Mouse (Mus musculus): ENCODE measurements around the gene Gm3435. TPM values are rescaled to one million over a fixed set of nuclear protein-coding genes. Genes with fewer than 3 reads are reported as not detected.

Gm3435 gene
- polyA plus RNA-seq, 1 experiment = 2.7 TPM

GRCm38 (mm10) chr17:15069124-15069523 lies 59.1 kb downstream of the Gm3435 start:
- TF ChIP-seq MAX (IDR thresholded peaks at IDR 0.05) (no peak), USF1 (IDR thresholded peaks at IDR 0.05; ENCODE audit: low read depth) (no peak), MYOG (IDR thresholded peaks at IDR 0.05; ENCODE audit: control insufficient read depth, extremely low read depth, insufficient read length) (no peak), CTCF (IDR thresholded peaks at IDR 0.05; ENCODE audit: control insufficient read depth, insufficient read depth, insufficient read length) (no peak), CEBPB (IDR thresholded peaks at IDR 0.05; ENCODE audit: low read depth) (no peak), MYOD1 (IDR thresholded peaks at IDR 0.05; ENCODE audit: control insufficient read depth, insufficient read length, low read depth) (no peak), FOSL1 (IDR thresholded peaks at IDR 0.05; ENCODE audit: insufficient read depth, low read length, poor library complexity, severe bottlenecking) (no peak)
- H3ac ChIP-seq (ENCODE audit: control insufficient read depth, insufficient read length, low read depth) = no peak overlapping the region
- no peaks in the 10 kb centered on the region for H3K36me3 ChIP-seq (ENCODE audit: control insufficient read depth, insufficient read depth)
- no peaks in the 10 kb centered on the region for H3K79me3 ChIP-seq (ENCODE audit: low read depth)
- no peaks in the 10 kb centered on the region for H3K79me2 ChIP-seq (ENCODE audit: control insufficient read depth, insufficient read depth)
- H3K27me3 ChIP-seq (ENCODE audit: control insufficient read depth, insufficient read depth, insufficient read length) = no peaks in the 10 kb centered on the region
- H3K4me3 ChIP-seq (ENCODE audit: insufficient read depth, poor library complexity, severe bottlenecking) = no peak overlapping the region

Other genes with a start within 250 kb of the Gm3435 start
- 5.6 TPM for gene Wdr27, start 67.0 kb upstream of the Gm3435 start, polyA plus RNA-seq (2012; fragmentation: generic; extraction: Trizol)
- 10.3 TPM for gene 1600012H06Rik, start 67.0 kb upstream of the Gm3435 start, polyA plus RNA-seq (2012; fragmentation: generic; extraction: Trizol)
- 69.4 TPM for gene Phf10, start 48.9 kb upstream of the Gm3435 start, polyA plus RNA-seq (2012; fragmentation: generic; extraction: Trizol)
- 4.4 TPM for gene 9030025P20Rik, start 31.7 kb upstream of the Gm3435 start, polyA plus RNA-seq (2012; fragmentation: generic; extraction: Trizol)
- gene Gm3417, start 31.4 kb upstream of the Gm3435 start, polyA plus RNA-seq (2012; fragmentation: generic; extraction: Trizol) = 0.41 TPM
- gene Ermard, start 31.0 kb downstream of the Gm3435 start, polyA plus RNA-seq (2012; fragmentation: generic; extraction: Trizol) = 13.4 TPM
- 0.35 TPM for gene Tcte3, start 31.3 kb downstream of the Gm3435 start, polyA plus RNA-seq (2012; fragmentation: generic; extraction: Trizol)
- gene Gm3448, start 31.4 kb downstream of the Gm3435 start, polyA plus RNA-seq (2012; fragmentation: generic; extraction: Trizol) = 0.49 TPM

Data from C2C12 (cell line).